Mouse (Mus musculus) midbrain, embryonic 14.5 days (tissue): Measurements from ENCODE around the gene Cpt1a. TPM values are rescaled to one million over a fixed set of nuclear protein-coding genes. Genes with fewer than 3 reads are reported as not detected.

ENCODE experiments used
- ATAC-seq: fragments of 200-750 bp; cut with Nextera tagmentation; 2 replicates; pipeline ENCODE4 v1.8.0; 2017; ENCODE audit warnings: moderate number of reproducible peaks, moderate library complexity; ENCODE audit not compliant: low FRiP score, low TSS enrichment
- DNase-seq: peaks from one replicate; pipeline ENCODE4 v3.0.0-alpha.2; 2015
- H3K27ac ChIP-seq: fragments of 300-500 bp; sonication (generic); replicated peaks from 2 replicates; pipeline ENCODE4 v1.5.1; 2014; ENCODE audit warnings: mild to moderate bottlenecking, low read depth, low read length, moderate library complexity
- H3K27me3 ChIP-seq: fragments of 300-500 bp; sonication (generic); 2 replicates; pipeline ENCODE4 v1.6.1; 2014; ENCODE audit warnings: low read length, control low read depth, mixed read lengths; ENCODE audit not compliant: control insufficient read depth, insufficient read depth
- H3K36me3 ChIP-seq: fragments of 300-500 bp; sonication (generic); 2 replicates; pipeline ENCODE4 v1.6.1; 2014; ENCODE audit warnings: low read length, control low read depth; ENCODE audit not compliant: control insufficient read depth, insufficient read depth
- H3K4me1 ChIP-seq: fragments of 300-500 bp; sonication (generic); 2 replicates; pipeline ENCODE4 v1.6.1; 2014; ENCODE audit warnings: mild to moderate bottlenecking, antibody characterized with exemption, low read length, control low read depth; ENCODE audit not compliant: control insufficient read depth, insufficient read depth
- H3K4me2 ChIP-seq: fragments of 300-500 bp; sonication (generic); 2 replicates; pipeline ENCODE4 v1.6.1; 2014; ENCODE audit warnings: mild to moderate bottlenecking, low read length, moderate library complexity
- H3K4me3 ChIP-seq: fragments of 300-500 bp; sonication (generic); replicated peaks from 2 replicates; pipeline ENCODE4 v1.5.1; 2014; ENCODE audit warnings: low read depth, low read length
- H3K9ac ChIP-seq: fragments of 300-500 bp; sonication (generic); replicated peaks from 2 replicates; pipeline ENCODE4 v1.6.1; 2014; ENCODE audit warnings: mild to moderate bottlenecking, low read length, moderate library complexity
- H3K9me3 ChIP-seq: fragments of 300-500 bp; sonication (generic); 2 replicates; pipeline ENCODE4 v1.6.1; 2016; ENCODE audit warnings: low read length, control low read depth, mixed read lengths; ENCODE audit not compliant: control insufficient read depth
- WGBS: fragments of 180-500 bp; shearing (Covaris S2); extraction: QIAGEN DNeasy Blood & Tissue Kit; methylation state at CpG from one replicate; pipeline ENCODE4 v1.1.7; 2014; 5-methylcytosine and 5-hydroxymethylcytosine counted together
- polyA plus RNA-seq: library from polyadenylated mRNA; unstranded; fragments of >200 nt; fragmentation: Nextera tagmentation; extraction: Ambion mirVana; gene quantifications from 2 replicates; pipeline ENCODE4 v1.2.1, GENCODE M21; 2014

The Cpt1a gene
- polyA plus RNA-seq, 1 experiment from 2014 or later, result 19.2 TPM

GRCm38 (mm10) chr19:3323201-3323621 lies 1.1 kb downstream of the Cpt1a start:
- Histone ChIP-seq H3K4me2 (peak overlapping the region; percentile 85), H3K27me3 (peaks cover 31% of the 10 kb centered on the region), H3K9me3 (no peaks in the 10 kb centered on the region), H3K27ac (no peak overlapping the region), H3K9ac (peak overlapping the region; percentile 50), H3K36me3 (no peaks in the 10 kb centered on the region), H3K4me3 (peak overlapping the region; percentile 50), H3K4me1 (peaks cover 27% of the 10 kb centered on the region)
- DNase-seq, result peak; percentile 84
- ATAC-seq, result peak; percentile 77
- WGBS, result 1% methylated on average over 47 of the region's 47 CpGs

GRCm38 (mm10) chr19:3323753-3324270 lies 1.7 kb downstream of the Cpt1a start:
- H3K36me3 ChIP-seq, result no peaks in the 10 kb centered on the region
- H3K9ac ChIP-seq, result peak overlapping the region; percentile 50
- no peaks in the 10 kb centered on the region for H3K9me3 ChIP-seq
- no peak overlapping the region for H3K27ac ChIP-seq
- peak; percentile 34 for DNase-seq
- H3K4me1 ChIP-seq, result peaks cover 27% of the 10 kb centered on the region
- peaks cover 31% of the 10 kb centered on the region for H3K27me3 ChIP-seq
- under 1% methylated on average over 34 of the region's 34 CpGs for WGBS
- H3K4me3 ChIP-seq, result peak overlapping the region; percentile 50
- peak; percentile 0; the same call in 1 of the 2 replicates for ATAC-seq
- peak overlapping the region; percentile 85 for H3K4me2 ChIP-seq

- 3% methylated on average over 17 of the region's 17 CpGs for WGBS
- Histone ChIP-seq H3K4me3 (peak overlapping the region; percentile 50), H3K4me1 (peaks cover 27% of the 10 kb centered on the region), H3K9ac (peak overlapping the region; percentile 50; the same call in 1 of the 2 replicates), H3K4me2 (peak overlapping the region; percentile 85), H3K27me3 (peaks cover 31% of the 10 kb centered on the region), H3K27ac (peak overlapping the region; percentile 85; the same call in 1 of the 2 replicates), H3K36me3 (no peaks in the 10 kb centered on the region), H3K9me3 (no peaks in the 10 kb centered on the region)
- ATAC-seq (no peak), DNase-seq (peak; percentile 55)
Observed at GRCm38 (mm10) chr19:3324271-3324811, 2.2 kb downstream of the Cpt1a start.

GRCm38 (mm10) chr19:3324931-3325711 lies 3.0 kb downstream of the Cpt1a start:
- WGBS, result under 1% methylated on average over 59 of the region's 59 CpGs
- H3K36me3 ChIP-seq, result no peaks in the 10 kb centered on the region
- H3K4me1 ChIP-seq, result peaks cover 27% of the 10 kb centered on the region
- peak overlapping the region; percentile 52 for H3K9ac ChIP-seq
- H3K9me3 ChIP-seq, result no peaks in the 10 kb centered on the region
- DNase-seq (peak; percentile 93), ATAC-seq (peak; percentile 81)
- peaks cover 31% of the 10 kb centered on the region for H3K27me3 ChIP-seq
- peak overlapping the region; percentile 50 for H3K4me3 ChIP-seq
- peak overlapping the region; percentile 85 for H3K27ac ChIP-seq
- H3K4me2 ChIP-seq, result peak overlapping the region; percentile 85

GRCm38 (mm10) chr19:3325771-3326478 lies 3.8 kb downstream of the Cpt1a start:
- Histone ChIP-seq H3K4me3 (peak overlapping the region; percentile 50), H3K4me2 (peak overlapping the region; percentile 85), H3K9ac (no peak overlapping the region; the same call in 1 of the 2 replicates), H3K27ac (peak overlapping the region; percentile 85), H3K27me3 (peaks cover 31% of the 10 kb centered on the region), H3K36me3 (no peaks in the 10 kb centered on the region), H3K9me3 (no peaks in the 10 kb centered on the region), H3K4me1 (peaks cover 27% of the 10 kb centered on the region)
- DNase-seq, result peak; percentile 73
- no peak; the same call in 1 of the 2 replicates for ATAC-seq
- WGBS, result 22% methylated on average over 15 of the region's 15 CpGs

GRCm38 (mm10) chr19:3326479-3327047 lies 4.4 kb downstream of the Cpt1a start:
- Histone ChIP-seq H3K9me3 (no peaks in the 10 kb centered on the region), H3K9ac (no peak overlapping the region), H3K27me3 (peaks cover 26% of the 10 kb centered on the region), H3K4me1 (peaks cover 27% of the 10 kb centered on the region), H3K27ac (peak overlapping the region; percentile 85), H3K36me3 (no peaks in the 10 kb centered on the region), H3K4me2 (peak overlapping the region; percentile 85), H3K4me3 (no peak overlapping the region)
- no peak for ATAC-seq
- DNase-seq, result no peak
- WGBS, result 88% methylated on average over 12 of the region's 12 CpGs

- Histone ChIP-seq H3K27ac (no peak overlapping the region), H3K4me1 (peaks cover 14% of the 10 kb centered on the region), H3K9ac (no peak overlapping the region), H3K4me3 (no peak overlapping the region), H3K4me2 (no peak overlapping the region), H3K27me3 (no peaks in the 10 kb centered on the region), H3K9me3 (no peaks in the 10 kb centered on the region), H3K36me3 (no peaks in the 10 kb centered on the region)
- DNase-seq (no peak), ATAC-seq (no peak)
- 76% methylated on average over 6 of the region's 6 CpGs for WGBS
Observed at GRCm38 (mm10) chr19:3333247-3333646, 11.1 kb downstream of the Cpt1a start.
